Mouse (Mus musculus): ENCODE measurements around the gene Spns3.

GRCm38 (mm10) chr11:72496775-72497174 lies 53.5 kb downstream of the Spns3 start:
- TF ChIP-seq CTCF (IDR thresholded peaks at IDR 0.05; ENCODE audit: insufficient read depth, low read length) (no peak), POLR2A (IDR thresholded peaks at IDR 0.05; ENCODE audit: borderline replicate concordance, extremely low read depth, low read depth, low read length) (no peak)

All from lung, adult 2 months (tissue).